Mouse (Mus musculus): ENCODE measurements around the gene Gm20662. TPM values are rescaled to one million over a fixed set of nuclear protein-coding genes. Genes with fewer than 3 reads are reported as not detected.

Gene Gm20662
- polyA plus RNA-seq, 1 experiment from 2014 or later = 0.13 TPM

DNA sequence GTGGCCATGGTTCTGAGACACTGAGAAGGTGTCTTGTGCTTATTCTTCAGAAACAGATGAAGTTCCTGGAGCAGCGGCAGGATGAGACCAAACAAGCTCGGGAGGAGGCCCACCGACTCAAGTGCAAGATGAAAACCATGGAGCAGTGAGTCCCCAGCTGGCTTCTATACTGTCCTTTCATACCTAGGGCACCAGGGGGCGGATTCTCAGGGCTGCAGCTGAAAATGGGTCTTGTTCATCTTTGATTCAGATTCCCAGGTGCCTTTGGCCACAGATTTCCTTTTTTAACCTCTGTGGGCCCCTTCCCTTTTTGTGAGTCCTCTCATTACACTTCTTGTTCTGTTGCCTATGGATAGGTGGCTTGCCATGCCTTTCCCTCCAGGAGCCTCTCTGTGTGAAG, 35.2 kb upstream of the Gm20662 start:
- H3K27me3 ChIP-seq (ENCODE audit: control insufficient read depth, insufficient read depth, low read length) = no peaks in the 10 kb centered on the region
- no peak overlapping the region for H3K27ac ChIP-seq (ENCODE audit: low read depth, low read length)
- ATAC-seq (ENCODE audit: insufficient read depth, low FRiP score, low TSS enrichment) = no peak
- no peaks in the 10 kb centered on the region for H3K9me3 ChIP-seq (ENCODE audit: control insufficient read depth, low read length)
- no peak overlapping the region for H3K9ac ChIP-seq (ENCODE audit: low read length)
- no peak overlapping the region for H3K4me2 ChIP-seq (ENCODE audit: low read depth)
- H3K4me1 ChIP-seq (ENCODE audit: control insufficient read depth, insufficient read depth, low read length) = no peaks in the 10 kb centered on the region
- peaks cover 4% of the 10 kb centered on the region for H3K36me3 ChIP-seq (ENCODE audit: control insufficient read depth, insufficient read depth, low read length)
- no peak overlapping the region for H3K4me3 ChIP-seq (ENCODE audit: low read depth, low read length)
- 85% methylated on average over 4 of the region's 4 CpGs for WGBS
- DNase-seq (ENCODE audit: low spot score) = no peak

DNA sequence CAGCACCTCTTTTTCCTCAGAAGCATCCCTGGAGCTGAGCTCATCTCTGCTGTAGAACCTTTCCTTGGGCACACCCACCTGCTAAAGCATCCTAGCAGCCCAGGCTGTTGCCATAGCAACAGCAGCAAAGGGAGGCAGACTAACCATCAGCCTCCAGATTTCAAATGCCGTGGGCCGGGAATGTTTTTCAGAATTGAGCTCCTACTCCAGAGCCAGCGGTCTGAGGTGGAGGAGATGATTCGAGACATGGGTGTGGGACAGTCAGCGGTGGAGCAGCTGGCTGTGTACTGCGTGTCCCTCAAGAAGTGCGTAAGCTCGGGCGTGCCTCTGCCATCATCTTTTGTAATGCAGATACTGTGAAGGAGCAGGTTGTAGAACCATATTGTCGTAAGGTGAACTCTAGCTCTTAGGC, 34.8 kb upstream of the Gm20662 start:
- no peak for ATAC-seq (ENCODE audit: insufficient read depth, low FRiP score, low TSS enrichment)
- Histone ChIP-seq H3K27me3 (ENCODE audit: control insufficient read depth, insufficient read depth, low read length) (no peaks in the 10 kb centered on the region), H3K36me3 (ENCODE audit: control insufficient read depth, insufficient read depth, low read length) (peaks cover 4% of the 10 kb centered on the region), H3K4me2 (ENCODE audit: low read depth) (no peak overlapping the region), H3K27ac (ENCODE audit: low read depth, low read length) (no peak overlapping the region), H3K9ac (ENCODE audit: low read length) (no peak overlapping the region), H3K9me3 (ENCODE audit: control insufficient read depth, low read length) (no peaks in the 10 kb centered on the region), H3K4me3 (ENCODE audit: low read depth, low read length) (no peak overlapping the region), H3K4me1 (ENCODE audit: control insufficient read depth, insufficient read depth, low read length) (no peaks in the 10 kb centered on the region)
- no peak for DNase-seq (ENCODE audit: low spot score)
- 80% methylated on average over 10 of the region's 10 CpGs for WGBS

DNA sequence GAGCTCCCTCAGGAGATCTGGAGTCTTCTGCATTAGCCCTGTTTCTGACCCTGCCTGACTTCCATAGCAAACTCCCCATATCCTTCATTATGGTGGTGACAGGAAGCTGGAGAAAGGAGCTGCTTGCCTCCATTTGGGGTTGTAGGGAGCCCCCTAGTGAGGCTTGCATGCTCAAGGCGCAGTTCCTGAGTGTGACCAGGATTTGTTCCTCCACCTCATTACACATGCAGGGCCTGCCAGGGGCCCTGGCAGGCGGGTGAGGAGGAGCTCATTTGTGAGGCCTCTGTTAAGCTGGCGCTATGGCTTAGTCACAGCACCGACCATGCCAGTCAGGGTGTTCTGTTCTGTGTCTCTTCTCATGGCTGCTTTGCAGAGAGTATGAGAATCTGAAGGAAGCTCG, 34.3 kb upstream of the Gm20662 start:
- H3K36me3 ChIP-seq (ENCODE audit: control insufficient read depth, insufficient read depth, low read length) = peaks cover 4% of the 10 kb centered on the region
- H3K4me2 ChIP-seq (ENCODE audit: low read depth) = no peak overlapping the region
- no peaks in the 10 kb centered on the region for H3K9me3 ChIP-seq (ENCODE audit: control insufficient read depth, low read length)
- H3K27me3 ChIP-seq (ENCODE audit: control insufficient read depth, insufficient read depth, low read length) = no peaks in the 10 kb centered on the region
- 68% methylated on average over 5 of the region's 5 CpGs for WGBS
- no peaks in the 10 kb centered on the region for H3K4me1 ChIP-seq (ENCODE audit: control insufficient read depth, insufficient read depth, low read length)
- H3K9ac ChIP-seq (ENCODE audit: low read length) = no peak overlapping the region
- H3K4me3 ChIP-seq (ENCODE audit: low read depth, low read length) = no peak overlapping the region
- no peak for DNase-seq (ENCODE audit: low spot score)
- ATAC-seq (ENCODE audit: insufficient read depth, low FRiP score, low TSS enrichment) = no peak
- H3K27ac ChIP-seq (ENCODE audit: low read depth, low read length) = no peak overlapping the region

DNA sequence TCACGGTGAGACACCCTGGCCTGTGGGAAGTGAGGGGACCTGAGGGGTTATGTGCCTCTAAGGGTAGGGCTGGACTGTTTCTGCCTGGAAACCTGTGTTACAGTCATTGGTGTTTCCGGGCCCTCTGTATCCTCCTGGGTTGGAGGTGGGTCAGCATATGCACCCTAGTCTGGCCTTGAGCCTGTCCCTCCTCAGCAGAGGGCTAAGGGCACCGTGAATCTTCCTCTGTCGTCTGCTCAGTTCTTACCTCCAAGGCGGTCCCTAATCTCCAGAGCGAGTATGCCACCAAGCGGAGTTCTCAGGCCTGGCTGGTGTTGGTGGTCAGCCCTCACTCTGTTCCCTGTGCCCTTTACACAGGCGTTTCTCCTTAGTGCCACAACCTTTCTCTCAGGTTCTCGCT, 33.2 kb upstream of the Gm20662 start:
- ATAC-seq (ENCODE audit: insufficient read depth, low FRiP score, low TSS enrichment) (no peak), DNase-seq (ENCODE audit: low spot score) (no peak)
- no peaks in the 10 kb centered on the region for H3K27me3 ChIP-seq (ENCODE audit: control insufficient read depth, insufficient read depth, low read length)
- no peaks in the 10 kb centered on the region for H3K9me3 ChIP-seq (ENCODE audit: control insufficient read depth, low read length)
- no peak overlapping the region for H3K4me2 ChIP-seq (ENCODE audit: low read depth)
- 94% methylated on average over 9 of the region's 9 CpGs for WGBS
- H3K36me3 ChIP-seq (ENCODE audit: control insufficient read depth, insufficient read depth, low read length) = peaks cover 4% of the 10 kb centered on the region
- no peaks in the 10 kb centered on the region for H3K4me1 ChIP-seq (ENCODE audit: control insufficient read depth, insufficient read depth, low read length)
- H3K9ac ChIP-seq (ENCODE audit: low read length) = no peak overlapping the region
- H3K27ac ChIP-seq (ENCODE audit: low read depth, low read length) = no peak overlapping the region
- no peak overlapping the region for H3K4me3 ChIP-seq (ENCODE audit: low read depth, low read length)

DNA sequence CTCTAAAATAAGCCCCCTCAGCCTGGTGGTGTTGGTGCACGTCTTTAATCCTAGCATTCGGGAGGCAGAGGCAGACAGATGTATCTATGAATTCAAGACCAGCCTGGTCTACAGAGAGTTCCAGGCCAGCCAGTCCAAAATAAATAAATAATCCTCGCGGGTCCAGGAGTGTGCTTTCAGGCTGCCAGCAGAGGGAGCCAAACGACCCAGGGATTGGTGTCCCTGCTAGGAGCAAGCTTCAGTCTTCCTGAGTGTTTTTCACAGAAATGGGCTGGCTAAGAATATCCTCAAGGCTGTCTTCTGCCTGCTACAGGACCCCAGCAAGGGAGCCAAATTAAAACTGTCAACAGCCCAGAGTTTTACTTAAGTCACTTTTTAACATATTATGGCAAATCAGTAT, 32.4 kb upstream of the Gm20662 start:
- no peak overlapping the region for H3K4me2 ChIP-seq (ENCODE audit: low read depth)
- no peak overlapping the region for H3K4me3 ChIP-seq (ENCODE audit: low read depth, low read length)
- H3K9me3 ChIP-seq (ENCODE audit: control insufficient read depth, low read length) = no peaks in the 10 kb centered on the region
- H3K4me1 ChIP-seq (ENCODE audit: control insufficient read depth, insufficient read depth, low read length) = no peaks in the 10 kb centered on the region
- H3K27ac ChIP-seq (ENCODE audit: low read depth, low read length) = no peak overlapping the region
- ATAC-seq (ENCODE audit: insufficient read depth, low FRiP score, low TSS enrichment) (no peak), DNase-seq (ENCODE audit: low spot score) (peak; percentile 83)
- no peaks in the 10 kb centered on the region for H3K27me3 ChIP-seq (ENCODE audit: control insufficient read depth, insufficient read depth, low read length)
- H3K36me3 ChIP-seq (ENCODE audit: control insufficient read depth, insufficient read depth, low read length) = peaks cover 4% of the 10 kb centered on the region
- no peak overlapping the region for H3K9ac ChIP-seq (ENCODE audit: low read length)
- WGBS = 27% methylated on average over 5 of the region's 5 CpGs

DNA sequence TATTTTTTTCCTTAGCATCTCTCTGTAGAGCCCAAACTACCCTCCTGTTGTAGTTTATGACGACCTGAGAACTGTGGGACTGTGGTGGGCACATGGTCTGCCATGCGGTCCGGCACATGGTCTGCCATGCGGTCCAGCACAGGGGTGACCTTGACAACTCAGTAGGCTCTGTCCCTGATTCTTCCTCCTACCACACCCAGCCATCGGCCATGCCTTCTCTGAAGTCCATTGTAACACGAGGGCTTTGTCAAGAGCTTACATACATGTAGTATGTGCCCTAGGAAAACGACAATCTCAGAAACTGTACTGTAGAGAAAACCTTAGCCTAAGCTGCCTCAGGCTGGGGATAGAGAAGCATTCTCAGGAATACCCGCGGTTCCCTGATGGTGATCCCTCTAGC, 31.5 kb upstream of the Gm20662 start:
- Histone ChIP-seq H3K4me3 (ENCODE audit: low read depth, low read length) (no peak overlapping the region), H3K9me3 (ENCODE audit: control insufficient read depth, low read length) (no peaks in the 10 kb centered on the region), H3K4me1 (ENCODE audit: control insufficient read depth, insufficient read depth, low read length) (no peaks in the 10 kb centered on the region), H3K27ac (ENCODE audit: low read depth, low read length) (no peak overlapping the region), H3K27me3 (ENCODE audit: control insufficient read depth, insufficient read depth, low read length) (no peaks in the 10 kb centered on the region), H3K4me2 (ENCODE audit: low read depth) (no peak overlapping the region), H3K9ac (ENCODE audit: low read length) (no peak overlapping the region), H3K36me3 (ENCODE audit: control insufficient read depth, insufficient read depth, low read length) (no peaks in the 10 kb centered on the region; the same call in none of the 2 replicates)
- no peak for DNase-seq (ENCODE audit: low spot score)
- ATAC-seq (ENCODE audit: insufficient read depth, low FRiP score, low TSS enrichment) = no peak
- 96% methylated on average over 9 of the region's 9 CpGs for WGBS

DNA sequence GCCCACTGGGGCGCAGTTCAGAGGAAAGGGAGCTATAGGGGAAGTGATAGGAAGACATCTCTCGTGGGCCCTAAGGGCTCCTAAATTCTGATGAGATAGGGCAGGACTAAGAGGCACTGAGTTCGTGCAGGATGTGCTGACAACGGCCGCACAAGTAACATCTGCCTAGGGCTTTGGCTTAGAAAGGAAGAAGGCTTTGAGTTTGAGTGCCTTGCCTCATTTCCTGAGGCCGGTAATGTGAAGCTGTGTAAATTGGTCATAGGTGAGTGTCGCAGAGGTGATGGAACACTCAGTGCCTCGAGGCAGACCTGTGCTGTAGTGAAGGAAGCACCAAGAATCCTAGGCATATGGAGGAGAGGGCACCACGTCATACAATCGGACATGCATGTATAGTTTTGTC, 29.5 kb upstream of the Gm20662 start:
- no peaks in the 10 kb centered on the region for H3K27me3 ChIP-seq (ENCODE audit: control insufficient read depth, insufficient read depth, low read length)
- H3K4me2 ChIP-seq (ENCODE audit: low read depth) = no peak overlapping the region
- no peaks in the 10 kb centered on the region; the same call in none of the 2 replicates for H3K36me3 ChIP-seq (ENCODE audit: control insufficient read depth, insufficient read depth, low read length)
- H3K4me3 ChIP-seq (ENCODE audit: low read depth, low read length) = no peak overlapping the region
- no peaks in the 10 kb centered on the region for H3K9me3 ChIP-seq (ENCODE audit: control insufficient read depth, low read length)
- ATAC-seq (ENCODE audit: insufficient read depth, low FRiP score, low TSS enrichment) (no peak), DNase-seq (ENCODE audit: low spot score) (no peak)
- no peak overlapping the region for H3K27ac ChIP-seq (ENCODE audit: low read depth, low read length)
- no peak overlapping the region for H3K9ac ChIP-seq (ENCODE audit: low read length)
- 89% methylated on average over 10 of the region's 10 CpGs for WGBS
- H3K4me1 ChIP-seq (ENCODE audit: control insufficient read depth, insufficient read depth, low read length) = no peaks in the 10 kb centered on the region

DNA sequence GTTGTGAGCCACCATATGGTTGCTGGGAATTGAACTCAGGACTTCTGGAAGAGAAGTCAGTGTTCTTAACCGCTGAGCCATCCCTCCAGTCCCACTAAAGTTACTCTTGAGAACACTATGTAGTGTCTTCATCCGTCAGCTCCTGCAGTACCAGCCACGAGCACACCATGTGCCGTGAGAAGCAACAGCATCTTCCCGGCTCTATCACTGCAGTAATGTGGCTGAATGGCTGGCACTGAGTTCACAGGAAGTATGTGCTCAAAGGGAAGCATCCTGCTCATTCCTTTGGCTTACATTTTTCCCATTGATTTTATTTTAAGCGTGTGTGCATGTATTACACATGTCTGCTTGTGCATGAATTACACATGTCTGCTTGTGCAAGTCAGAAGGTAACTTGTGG, 28.7 kb upstream of the Gm20662 start:
- H3K36me3 ChIP-seq (ENCODE audit: control insufficient read depth, insufficient read depth, low read length) = no peaks in the 10 kb centered on the region; the same call in none of the 2 replicates
- no peak for ATAC-seq (ENCODE audit: insufficient read depth, low FRiP score, low TSS enrichment)

DNA sequence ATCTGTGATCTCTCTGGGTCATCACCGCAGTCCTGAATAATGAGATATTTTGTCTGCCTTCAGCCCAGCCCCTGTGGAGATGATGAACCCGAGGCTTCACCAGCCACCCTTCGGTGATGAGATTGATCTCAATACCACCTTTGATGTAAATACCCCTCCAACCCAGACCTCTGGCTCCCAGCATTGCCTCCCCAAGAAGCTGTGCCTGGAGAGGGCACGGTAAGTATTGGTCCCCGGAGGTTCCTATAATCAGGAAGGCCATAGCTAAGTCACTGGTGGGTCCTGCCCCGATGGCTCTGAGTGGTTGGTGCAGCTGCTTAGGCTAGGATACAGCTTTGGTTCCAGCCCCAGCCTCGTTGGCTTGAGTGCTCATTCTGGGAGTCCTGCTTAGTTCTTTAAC, 27.6 kb upstream of the Gm20662 start:
- Histone ChIP-seq H3K4me3 (ENCODE audit: low read depth, low read length) (no peak overlapping the region), H3K9me3 (ENCODE audit: control insufficient read depth, low read length) (no peaks in the 10 kb centered on the region), H3K4me1 (ENCODE audit: control insufficient read depth, insufficient read depth, low read length) (no peaks in the 10 kb centered on the region), H3K27me3 (ENCODE audit: control insufficient read depth, insufficient read depth, low read length) (no peaks in the 10 kb centered on the region), H3K4me2 (ENCODE audit: low read depth) (no peak overlapping the region), H3K36me3 (ENCODE audit: control insufficient read depth, insufficient read depth, low read length) (no peaks in the 10 kb centered on the region; the same call in none of the 2 replicates), H3K27ac (ENCODE audit: low read depth, low read length) (no peak overlapping the region), H3K9ac (ENCODE audit: low read length) (no peak overlapping the region)
- WGBS = 92% methylated on average over 7 of the region's 7 CpGs
- DNase-seq (ENCODE audit: low spot score) (no peak), ATAC-seq (ENCODE audit: insufficient read depth, low FRiP score, low TSS enrichment) (no peak)

More for the DNA sequence above, 28.7 kb upstream of the Gm20662 start:
- Histone ChIP-seq H3K4me2 (ENCODE audit: low read depth) (no peak overlapping the region), H3K9me3 (ENCODE audit: control insufficient read depth, low read length) (no peaks in the 10 kb centered on the region), H3K27ac (ENCODE audit: low read depth, low read length) (no peak overlapping the region), H3K4me1 (ENCODE audit: control insufficient read depth, insufficient read depth, low read length) (no peaks in the 10 kb centered on the region), H3K4me3 (ENCODE audit: low read depth, low read length) (no peak overlapping the region), H3K27me3 (ENCODE audit: control insufficient read depth, insufficient read depth, low read length) (no peaks in the 10 kb centered on the region), H3K9ac (ENCODE audit: low read length) (no peak overlapping the region)
- WGBS = 91% methylated on average over 6 of the region's 6 CpGs
- DNase-seq (ENCODE audit: low spot score) = no peak
